Mouse (Mus musculus) forelimb bud, embryonic 11.5 days (tissue): ENCODE measurements around the gene Gm3159.
"Not testable (repeated sequence)": the region's sequence is repeated elsewhere in the genome, so short reads cannot be mapped to it uniquely, and the experiment has no call there.

Source experiments
- DNase-seq: peaks from one replicate; pipeline ENCODE4 v3.0.0-alpha.2; 2012; ENCODE audit warnings: low read depth, low spot score

Gm3159 gene

GRCm38 (mm10) chr14:4397226-4397625, at the start of gene Gm3159:
Gene Gm3159, plus strand, starts transcription at chr14:4397526.
- DNase-seq, result not testable (repeated sequence)

- not testable (repeated sequence) for DNase-seq
Measured at GRCm38 (mm10) chr14:4368991-4369390, 28.3 kb upstream of the Gm3159 start.

- DNase-seq, result not testable (repeated sequence)
Measured at GRCm38 (mm10) chr14:4369691-4370090, 27.6 kb upstream of the Gm3159 start.

- DNase-seq, result not testable (repeated sequence)
Measured at GRCm38 (mm10) chr14:4377871-4378270, 19.5 kb upstream of the Gm3159 start.

- DNase-seq, result not testable (repeated sequence)
Measured at GRCm38 (mm10) chr14:4385606-4386005, 11.7 kb upstream of the Gm3159 start.

GRCm38 (mm10) chr14:4392841-4393530, 4.3 kb upstream of the Gm3159 start:
- DNase-seq, result not testable (repeated sequence)

- not testable (repeated sequence) for DNase-seq
Measured at GRCm38 (mm10) chr14:4398624-4399023, 1.3 kb downstream of the Gm3159 start.

GRCm38 (mm10) chr14:4400115-4400789, 2.9 kb downstream of the Gm3159 start:
- not testable (repeated sequence) for DNase-seq

- DNase-seq, result not testable (repeated sequence)
Measured at GRCm38 (mm10) chr14:4401245-4401644, 3.9 kb downstream of the Gm3159 start.

GRCm38 (mm10) chr14:4403840-4404239, 6.5 kb downstream of the Gm3159 start:
- DNase-seq, result not testable (repeated sequence)

GRCm38 (mm10) chr14:4409939-4410338, 12.6 kb downstream of the Gm3159 start:
- DNase-seq, result not testable (repeated sequence)

- DNase-seq, result not testable (repeated sequence)
Measured at GRCm38 (mm10) chr14:4414965-4415835, 17.9 kb downstream of the Gm3159 start, which contains the start of gene Gm3164. Gene Gm3164, plus strand, starts transcription at chr14:4415448.

GRCm38 (mm10) chr14:4430692-4431091, 33.4 kb downstream of the Gm3159 start, which contains the start of gene Gm3173:
Gene Gm3173, plus strand, starts transcription at chr14:4430992.
- not testable (repeated sequence) for DNase-seq
